Mouse (Mus musculus) lung, postnatal 0 days (tissue): ENCODE measurements around the gene Abca1. TPM values are rescaled to one million over a fixed set of nuclear protein-coding genes. Genes with fewer than 3 reads are reported as not detected.

Experiments used
- ATAC-seq: fragments of 200-750 bp; cut with Nextera tagmentation; 2 replicates; pipeline ENCODE4 v1.8.0; 2017; ENCODE audit warnings: moderate library complexity
- DNase-seq: peaks from one replicate; pipeline ENCODE4 v3.0.0-alpha.2; 2016; ENCODE audit warnings: low spot score
- H3K27ac ChIP-seq: fragments of 300-500 bp; sonication (generic); 2 replicates; pipeline ENCODE4 v1.5.1; 2014; ENCODE audit warnings: antibody characterized with exemption, mild to moderate bottlenecking, low read length, mixed read lengths
- H3K27me3 ChIP-seq: fragments of 300-500 bp; sonication (generic); replicated peaks from 2 replicates; pipeline ENCODE4 v1.6.1; 2014; ENCODE audit warnings: low read length, mixed read lengths; ENCODE audit not compliant: insufficient read depth
- H3K36me3 ChIP-seq: fragments of 300-500 bp; sonication (generic); 2 replicates; pipeline ENCODE4 v1.6.1; 2014; ENCODE audit warnings: low read length, mixed read lengths; ENCODE audit not compliant: insufficient read depth
- H3K4me1 ChIP-seq: fragments of 300-500 bp; sonication (generic); 2 replicates; pipeline ENCODE4 v1.6.1; 2014; ENCODE audit warnings: antibody characterized with exemption, low read depth, low read length, mixed read lengths; ENCODE audit not compliant: insufficient read depth
- H3K4me2 ChIP-seq: fragments of 300-500 bp; sonication (generic); replicated peaks from 2 replicates; pipeline ENCODE4 v1.6.1; 2014; ENCODE audit warnings: low read depth, mild to moderate bottlenecking, low read length, moderate library complexity, mixed read lengths
- H3K4me3 ChIP-seq: fragments of 300-500 bp; sonication (generic); 2 replicates; pipeline ENCODE4 v1.5.1; 2014; ENCODE audit warnings: low read depth, low read length
- H3K9ac ChIP-seq: fragments of 300-500 bp; sonication (generic); replicated peaks from 2 replicates; pipeline ENCODE4 v1.6.1; 2014; ENCODE audit warnings: low read depth, mild to moderate bottlenecking
- H3K9me3 ChIP-seq: fragments of 300-500 bp; sonication (generic); 2 replicates; pipeline ENCODE4 v1.6.1; 2016; ENCODE audit warnings: low read length, mixed read lengths
- CTCF ChIP-seq: IDR thresholded peaks from 2 replicates; pipeline ENCODE4 v1.5.1; 2016; ENCODE audit warnings: antibody characterized with exemption, mild to moderate bottlenecking
- EP300 ChIP-seq: IDR thresholded peaks from 2 replicates; pipeline ENCODE4 v1.6.1; 2016; ENCODE audit warnings: antibody characterized with exemption, mild to moderate bottlenecking, control low read depth
- WGBS: fragments of 180-500 bp; shearing (Covaris S2); extraction: QIAGEN DNeasy Blood & Tissue Kit; methylation state at CpG from one replicate; pipeline ENCODE4 v1.1.7; 2014; 5-methylcytosine and 5-hydroxymethylcytosine counted together
- polyA plus RNA-seq: library from polyadenylated mRNA; unstranded; fragments of >200 nt; fragmentation: Nextera tagmentation; extraction: Ambion mirVana; gene quantifications from 2 replicates; pipeline ENCODE4 v1.2.1, GENCODE M21; 2015

Abca1 gene
- polyA plus RNA-seq, 1 experiment from 2014 or later = 3.7 TPM

GRCm38 (mm10) chr4:53115410-53115809, 44.3 kb downstream of the Abca1 start:
- peaks cover 6% of the 10 kb centered on the region; the same call in 1 of the 2 replicates for H3K36me3 ChIP-seq
- H3K27ac ChIP-seq = no peak overlapping the region
- H3K9me3 ChIP-seq = no peaks in the 10 kb centered on the region
- WGBS = 52% methylated on average over 4 of the region's 4 CpGs
- H3K9ac ChIP-seq = no peak overlapping the region
- ATAC-seq = peak; percentile 30
- peak; percentile 50 for DNase-seq
- peaks cover 5% of the 10 kb centered on the region; the same call in 1 of the 2 replicates for H3K4me1 ChIP-seq
- TF ChIP-seq EP300 (peak; percentile 31; the same call in 1 of the 2 replicates), CTCF (no peak)
- no peak overlapping the region for H3K4me3 ChIP-seq
- no peaks in the 10 kb centered on the region for H3K27me3 ChIP-seq
- no peak overlapping the region for H3K4me2 ChIP-seq

- ATAC-seq (peak; percentile 84), DNase-seq (peak; percentile 92)
- Histone ChIP-seq H3K36me3 (peaks cover 6% of the 10 kb centered on the region; the same call in 1 of the 2 replicates), H3K4me1 (peaks cover 5% of the 10 kb centered on the region; the same call in 1 of the 2 replicates), H3K4me3 (no peak overlapping the region), H3K9me3 (no peaks in the 10 kb centered on the region), H3K4me2 (no peak overlapping the region), H3K9ac (no peak overlapping the region), H3K27me3 (no peaks in the 10 kb centered on the region), H3K27ac (0 out of 2 replicates have a peak overlapping the region, but pooled peaks have one; percentile 16)
- TF ChIP-seq CTCF = no peak
- peak; percentile 90 for TF ChIP-seq EP300
- WGBS = 31% methylated on average over 4 of the region's 4 CpGs
Measured at GRCm38 (mm10) chr4:53111919-53112355, 47.8 kb downstream of the Abca1 start.

- Histone ChIP-seq H3K36me3 (peaks cover 13% of the 10 kb centered on the region), H3K4me2 (no peak overlapping the region), H3K9me3 (no peaks in the 10 kb centered on the region), H3K27ac (no peak overlapping the region), H3K4me3 (no peak overlapping the region), H3K4me1 (peaks cover 4% of the 10 kb centered on the region; the same call in 1 of the 2 replicates), H3K27me3 (no peaks in the 10 kb centered on the region), H3K9ac (no peak overlapping the region)
- DNase-seq = peak; percentile 70
- no peak for ATAC-seq
- TF ChIP-seq EP300 (no peak), CTCF (peak; percentile 74)
- WGBS = 24% methylated on average over 5 of the region's 5 CpGs
Measured at GRCm38 (mm10) chr4:53110356-53110755, 49.3 kb downstream of the Abca1 start.

- Histone ChIP-seq H3K27me3 (no peaks in the 10 kb centered on the region), H3K9me3 (no peaks in the 10 kb centered on the region), H3K9ac (no peak overlapping the region), H3K4me2 (no peak overlapping the region), H3K4me3 (no peak overlapping the region), H3K4me1 (no peaks in the 10 kb centered on the region), H3K27ac (no peak overlapping the region), H3K36me3 (peaks cover 16% of the 10 kb centered on the region)
- no peak for TF ChIP-seq CTCF
- no peak for TF ChIP-seq EP300
- ATAC-seq (no peak), DNase-seq (no peak)
- WGBS = 73% methylated on average over 9 of the region's 9 CpGs
Measured at GRCm38 (mm10) chr4:53109381-53109928, 50.2 kb downstream of the Abca1 start.

GRCm38 (mm10) chr4:53108194-53108593, 51.5 kb downstream of the Abca1 start:
- Histone ChIP-seq H3K36me3 (peaks cover 11% of the 10 kb centered on the region), H3K9me3 (no peaks in the 10 kb centered on the region), H3K27ac (0 out of 2 replicates have a peak overlapping the region, but pooled peaks have one; percentile 4), H3K9ac (no peak overlapping the region), H3K4me2 (no peak overlapping the region), H3K4me1 (no peaks in the 10 kb centered on the region), H3K4me3 (no peak overlapping the region), H3K27me3 (no peaks in the 10 kb centered on the region)
- peak; percentile 91 for DNase-seq
- 38% methylated on average over 4 of the region's 4 CpGs for WGBS
- TF ChIP-seq CTCF (no peak), EP300 (peak; percentile 84)
- peak; percentile 56 for ATAC-seq

GRCm38 (mm10) chr4:53106732-53107131, 53.0 kb downstream of the Abca1 start:
- no peak for ATAC-seq
- Histone ChIP-seq H3K4me1 (no peaks in the 10 kb centered on the region), H3K9me3 (no peaks in the 10 kb centered on the region), H3K9ac (no peak overlapping the region), H3K27ac (no peak overlapping the region), H3K27me3 (no peaks in the 10 kb centered on the region), H3K4me2 (no peak overlapping the region), H3K4me3 (no peak overlapping the region), H3K36me3 (peaks cover 10% of the 10 kb centered on the region)
- WGBS = 92% methylated on average over 5 of the region's 5 CpGs
- no peak for DNase-seq
- TF ChIP-seq EP300 = no peak
- TF ChIP-seq CTCF = no peak
